Mouse (Mus musculus) embryo, embryonic 11.5 days (tissue): ENCODE measurements around the gene Slc35e3.
"Not testable (repeated sequence)": the region's sequence is repeated elsewhere in the genome, so short reads cannot be mapped to it uniquely, and the experiment has no call there.

ENCODE experiments used
- DNase-seq: peaks from one replicate; pipeline ENCODE4 v3.0.0-alpha.2; 2012; ENCODE audit warnings: low read depth, low spot score

Gene Slc35e3

DNA sequence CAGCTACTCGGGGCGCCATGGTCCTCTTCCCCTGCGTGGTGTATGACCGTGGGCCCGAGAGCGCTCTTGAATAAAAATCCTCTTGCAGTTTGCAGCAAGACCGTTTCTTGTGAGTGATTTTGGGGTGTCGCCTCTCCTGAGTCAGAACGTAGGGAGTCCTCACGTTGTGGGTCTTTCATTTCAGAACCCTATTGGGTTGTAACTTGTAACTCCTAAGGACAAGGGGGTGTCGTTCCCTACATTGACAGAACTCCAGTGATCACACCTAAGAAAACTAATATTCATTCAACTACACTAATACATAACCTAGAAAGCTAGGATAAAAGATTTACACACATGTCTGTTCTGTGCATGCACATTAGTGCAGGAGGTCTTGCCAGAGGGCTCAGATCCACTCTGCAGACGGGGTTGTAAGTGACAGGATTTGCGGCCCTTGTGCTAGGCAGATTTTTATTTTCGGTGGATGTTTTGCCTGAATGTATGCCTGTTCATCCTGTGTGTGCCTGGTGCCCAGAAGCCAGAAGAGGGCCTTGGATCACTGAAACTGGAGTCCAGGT lies 3.7 kb upstream of the Slc35e3 start:
- no peak for DNase-seq

DNA sequence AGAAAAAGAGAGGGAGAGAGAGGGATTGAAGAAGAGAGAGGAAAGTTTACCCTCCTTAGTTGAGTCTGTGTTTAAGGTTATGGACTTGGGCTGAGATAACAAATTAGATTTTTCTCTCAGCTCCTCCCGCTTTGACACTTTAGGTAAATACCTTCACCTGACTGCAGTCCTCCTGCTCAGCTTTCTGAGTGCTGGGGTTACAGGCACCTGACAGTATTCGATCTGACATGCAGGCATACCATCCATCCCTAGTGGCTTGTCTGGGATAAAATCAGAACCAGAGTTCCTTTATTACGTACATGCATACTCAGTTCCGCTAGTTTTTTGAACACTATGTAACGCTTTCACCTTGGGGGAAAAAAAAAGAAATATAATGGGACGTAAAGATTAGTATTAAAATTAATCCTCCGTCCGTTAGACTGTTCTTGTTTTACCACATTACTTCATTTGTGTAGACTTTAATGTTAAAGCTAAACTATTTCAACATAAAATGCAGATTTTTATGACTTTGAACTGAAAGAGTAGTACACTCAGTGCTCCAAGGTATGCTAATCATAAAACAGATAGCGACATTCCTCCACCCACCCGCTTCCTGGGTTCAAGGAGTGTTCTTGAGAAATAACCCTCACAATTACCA lies 3.0 kb upstream of the Slc35e3 start:
- no peak for DNase-seq

DNA sequence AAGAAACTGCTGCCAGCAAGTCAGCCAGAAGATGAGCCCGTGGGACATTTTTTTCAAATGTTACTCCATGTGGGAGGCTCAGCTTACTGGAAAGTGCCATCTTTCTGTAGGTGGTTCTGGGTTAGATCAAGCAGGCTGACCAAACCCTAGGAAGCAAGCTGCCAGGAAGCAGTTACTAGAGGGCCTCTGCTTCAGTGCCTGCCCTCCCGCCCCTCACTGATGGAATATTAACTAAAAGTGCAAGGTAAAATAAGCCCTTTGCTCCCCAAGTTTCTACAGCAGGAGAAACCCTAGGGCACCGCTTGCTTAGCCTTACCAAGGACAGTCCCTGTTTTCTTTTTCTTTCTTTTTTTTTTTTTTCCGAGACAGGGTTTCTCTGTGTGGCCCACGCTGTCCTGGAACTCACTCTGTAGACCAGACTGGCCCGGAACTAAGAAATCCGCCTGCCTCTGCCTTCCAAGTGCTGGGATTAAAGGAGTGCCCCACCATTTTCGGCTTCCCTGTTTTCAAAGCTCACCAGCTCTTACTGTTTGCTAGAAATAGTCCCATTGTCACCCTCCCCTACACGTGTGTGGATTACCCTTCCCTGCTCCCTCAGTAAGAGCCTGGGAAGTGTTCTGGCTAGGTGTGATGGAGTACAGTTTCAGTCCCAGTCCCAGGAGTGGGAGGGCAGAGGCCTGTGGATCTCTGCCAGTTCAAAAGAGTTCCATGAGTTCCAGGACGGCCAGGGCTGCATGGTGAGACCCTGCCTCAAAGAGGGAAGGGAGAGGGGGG lies 2.3 kb upstream of the Slc35e3 start:
- no peak for DNase-seq

DNA sequence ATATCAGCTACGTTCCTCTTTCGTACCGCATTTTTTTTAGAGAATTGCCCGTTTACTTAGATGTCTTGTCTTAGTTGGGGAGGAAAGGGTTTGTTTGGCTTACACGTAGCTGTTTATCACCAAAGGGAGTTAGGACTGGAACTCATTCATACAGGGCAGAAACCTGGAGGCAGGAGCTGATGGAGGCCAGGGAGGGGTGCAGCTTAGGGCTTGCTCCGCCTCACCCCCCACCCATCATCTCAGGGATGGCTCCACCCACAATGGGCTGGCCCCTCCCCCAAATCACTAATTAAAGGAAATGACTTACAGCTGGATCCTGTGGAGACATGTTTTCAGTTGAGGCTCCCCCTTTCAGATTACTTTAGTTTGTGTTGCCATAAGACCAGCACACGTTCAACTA lies 1.5 kb upstream of the Slc35e3 start:
- no peak for DNase-seq

DNA sequence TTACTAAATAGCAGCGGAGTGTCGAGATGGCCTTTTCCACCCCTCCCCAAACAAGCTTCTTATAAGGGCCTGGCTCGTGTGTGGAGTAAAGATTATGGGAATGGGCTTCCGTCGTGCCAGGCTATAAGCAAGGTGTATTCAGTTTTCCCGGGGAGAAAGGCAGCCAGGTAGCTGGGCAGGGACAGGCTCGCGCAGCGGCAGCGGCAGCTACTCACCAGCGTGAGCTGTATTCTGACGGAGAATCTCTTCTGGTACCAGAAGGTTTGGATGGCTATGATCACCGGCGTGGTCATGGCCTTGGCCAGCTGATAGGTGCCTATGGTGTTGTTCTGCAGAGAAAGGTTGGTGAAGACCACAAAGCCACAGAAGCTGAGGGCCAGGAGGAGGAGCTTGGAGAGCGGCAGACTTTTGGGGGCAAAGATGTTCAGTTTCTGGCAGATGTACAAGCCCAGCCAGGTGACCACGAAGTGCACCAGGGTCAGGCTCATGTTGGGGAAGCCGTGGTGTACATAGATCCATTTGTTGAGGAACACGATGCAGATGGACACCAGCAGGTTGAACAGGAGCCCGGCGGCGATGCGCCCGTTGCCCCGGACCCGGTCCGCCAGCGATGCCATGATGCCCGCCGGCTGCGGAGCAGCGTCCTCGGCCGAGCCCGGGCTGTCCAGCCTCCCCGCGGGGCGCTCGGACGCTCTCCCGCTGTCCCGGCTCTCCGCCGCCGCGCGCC lies 432 bp downstream of the Slc35e3 start:
- not testable (repeated sequence) for DNase-seq

DNA sequence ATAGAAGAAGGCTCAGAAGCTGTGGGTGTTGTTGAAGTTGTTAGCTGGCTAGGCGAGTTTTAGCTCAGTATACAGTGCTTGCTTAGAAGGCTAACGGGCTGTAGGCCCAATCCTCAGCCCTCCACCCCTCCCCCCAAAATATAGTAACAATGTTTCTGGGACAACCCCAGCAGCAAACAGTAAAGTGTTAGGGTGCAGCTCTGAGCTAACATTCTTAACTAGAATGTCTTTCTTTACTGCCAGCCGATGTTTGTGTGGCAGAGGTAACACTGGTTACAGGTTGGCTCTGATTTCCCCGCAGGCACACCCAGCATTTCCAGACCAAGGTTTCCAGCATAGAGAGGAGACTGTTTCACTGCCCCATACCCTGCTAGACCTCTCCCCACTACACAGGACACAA lies 2.2 kb downstream of the Slc35e3 start:
- no peak for DNase-seq

DNA sequence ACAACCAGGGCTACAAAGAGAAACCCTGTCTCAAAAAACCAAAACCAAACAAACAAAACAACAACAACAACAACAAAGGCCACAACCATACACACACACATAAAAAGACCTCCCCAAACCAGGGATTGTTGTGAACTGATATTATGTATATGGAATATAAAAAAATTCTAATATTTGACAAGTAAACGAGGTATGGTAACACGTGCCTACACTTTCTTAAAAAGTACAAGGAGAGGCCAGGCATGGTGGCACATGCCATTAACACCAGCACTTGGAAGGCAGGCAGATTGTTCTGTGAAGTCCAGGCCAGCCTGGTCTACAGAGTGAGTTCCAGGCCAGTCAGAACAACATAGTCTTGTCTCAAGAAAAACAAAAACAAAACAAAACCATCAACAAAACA lies 3.0 kb downstream of the Slc35e3 start:
- no peak for DNase-seq

DNA sequence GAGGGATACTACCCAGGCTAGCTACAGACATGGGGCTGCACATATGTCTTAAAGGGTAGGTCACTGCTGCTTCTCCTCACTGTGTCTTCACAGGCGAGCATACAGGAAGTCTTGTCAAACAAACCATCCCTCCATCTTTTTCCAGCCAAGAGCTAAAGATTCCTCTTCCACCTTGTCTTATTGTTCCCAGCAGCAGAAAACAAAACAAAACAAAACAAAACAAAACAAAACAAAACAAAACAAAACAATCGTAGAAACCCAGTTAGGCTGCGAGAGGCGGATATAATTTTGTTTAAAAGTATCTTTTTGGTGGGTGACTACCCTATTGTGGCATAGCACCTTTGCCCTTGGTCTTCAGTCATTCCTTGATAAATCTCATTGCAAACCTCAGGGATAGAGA lies 3.5 kb downstream of the Slc35e3 start:
- DNase-seq, result no peak

DNA sequence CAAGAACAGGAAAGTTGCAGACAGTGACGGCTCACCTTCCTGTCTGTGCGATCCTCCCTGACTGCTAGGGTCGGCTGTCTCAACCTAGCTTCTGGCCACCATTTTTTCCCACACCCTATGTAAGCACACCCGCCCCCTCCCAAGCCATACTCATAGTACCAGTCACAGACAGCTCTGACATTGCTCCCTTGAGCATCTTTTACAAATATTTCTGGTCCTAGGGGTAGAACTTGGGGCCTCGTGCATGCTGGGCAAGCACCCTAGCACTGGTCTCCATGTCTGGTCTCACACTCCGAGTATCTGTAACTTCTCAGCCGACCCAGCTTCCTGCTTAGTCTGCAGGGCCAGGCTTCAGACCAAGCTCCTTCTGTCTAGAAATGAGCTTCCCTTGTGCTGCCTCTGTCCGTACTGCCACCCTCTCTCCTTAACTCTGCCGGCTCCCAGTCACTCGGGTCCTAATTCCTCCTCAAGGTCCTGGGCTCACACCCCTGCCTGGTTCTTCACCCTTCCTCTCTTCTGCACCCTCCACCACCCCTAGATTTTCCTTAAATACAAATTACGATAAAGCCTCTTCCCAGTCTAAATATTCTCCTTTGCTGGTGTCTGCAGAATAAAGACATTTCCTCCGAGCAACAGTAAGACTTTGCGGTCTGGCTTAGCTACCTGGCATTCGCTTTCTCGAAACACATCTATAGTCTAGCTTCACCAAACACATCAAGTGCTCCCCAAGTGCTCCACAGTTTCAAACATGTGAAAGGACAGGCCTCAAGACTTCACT lies 4.3 kb downstream of the Slc35e3 start:
- DNase-seq, result no peak

DNA sequence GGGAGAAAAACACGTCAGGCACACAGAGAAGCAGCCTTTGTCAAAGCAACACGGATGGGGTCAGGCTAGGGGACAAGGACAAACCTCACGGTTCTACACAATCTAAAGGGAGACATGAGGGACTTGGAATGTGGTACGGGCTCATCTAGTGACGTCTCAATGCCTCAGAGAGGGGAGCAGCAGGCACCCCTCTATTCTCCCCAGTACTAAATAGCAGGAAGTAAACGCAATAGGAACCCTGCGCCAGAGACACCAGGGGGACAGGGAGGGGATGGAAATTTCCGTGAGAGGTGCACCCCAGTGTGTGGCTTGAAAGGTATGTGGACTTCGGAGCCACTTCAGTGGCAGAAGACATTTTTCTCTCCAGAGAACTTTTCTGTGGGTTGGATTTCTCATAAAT lies 5.2 kb downstream of the Slc35e3 start:
- no peak for DNase-seq

DNA sequence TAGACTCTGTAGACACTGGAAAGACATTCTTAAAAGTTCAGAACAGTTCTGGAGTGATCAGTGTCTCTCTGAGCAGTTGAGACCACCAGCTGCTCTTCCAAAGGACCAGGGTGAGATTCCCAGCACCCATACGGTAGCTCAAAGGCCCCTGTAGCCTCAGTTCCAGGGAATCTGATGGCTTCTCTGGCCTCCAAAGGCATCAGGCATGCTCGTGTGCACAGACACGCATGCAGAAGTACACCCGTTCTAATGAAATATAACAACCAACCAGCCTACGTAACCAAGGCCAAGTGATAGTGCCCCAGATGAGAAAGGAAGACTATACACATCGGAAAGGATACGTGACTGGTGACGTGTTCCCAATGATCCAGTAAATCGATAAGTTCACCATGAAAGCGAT lies 6.0 kb downstream of the Slc35e3 start:
- DNase-seq, result no peak

DNA sequence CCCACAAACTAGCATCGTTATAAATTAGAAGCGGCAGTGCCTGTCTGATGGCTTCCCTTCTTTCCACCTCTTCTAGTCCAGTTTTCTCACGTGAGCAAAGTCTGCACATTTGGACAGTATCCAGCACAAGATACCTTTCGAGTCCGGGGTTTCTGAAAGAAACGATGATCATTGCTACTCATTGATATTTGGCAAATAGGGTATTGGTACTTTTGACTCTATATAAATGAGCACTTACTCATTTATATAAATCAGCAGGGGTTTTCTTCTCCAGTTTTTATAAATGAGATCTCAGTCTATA lies 6.6 kb downstream of the Slc35e3 start:
- DNase-seq, result no peak

DNA sequence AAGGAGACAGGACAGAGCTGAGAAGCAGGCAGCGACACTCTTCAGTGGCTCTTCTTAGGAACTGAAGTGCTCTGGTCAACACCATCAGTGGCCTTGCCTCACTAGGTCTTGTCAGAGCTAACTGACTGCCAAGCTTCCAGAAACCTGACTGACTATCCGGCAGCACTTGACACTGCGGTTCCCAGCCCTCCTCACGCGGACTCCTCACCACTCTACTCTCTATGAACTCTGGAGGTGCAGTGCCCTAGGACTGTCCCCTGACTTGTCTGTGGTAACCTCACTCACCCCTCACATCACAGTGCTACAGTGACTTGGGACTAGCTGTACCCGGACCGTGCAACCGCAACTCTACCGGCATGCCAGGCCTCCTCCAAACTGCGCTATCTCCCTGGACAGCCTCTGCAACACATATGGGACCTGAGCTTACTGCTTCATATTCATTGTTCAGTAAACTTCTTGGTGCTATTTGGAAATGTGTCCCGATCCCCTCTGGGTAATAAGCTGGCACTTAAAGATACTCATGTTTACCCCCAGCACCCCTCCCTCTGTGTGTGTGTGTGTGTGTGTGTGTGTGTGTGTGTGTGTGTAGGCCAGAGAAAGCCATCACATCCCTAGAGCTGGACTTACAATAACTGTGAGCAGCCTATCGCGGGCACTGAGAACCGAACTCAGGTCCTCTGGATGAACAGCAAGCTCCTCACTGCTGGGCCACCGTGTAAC lies 7.1 kb downstream of the Slc35e3 start:
- DNase-seq, result no peak

DNA sequence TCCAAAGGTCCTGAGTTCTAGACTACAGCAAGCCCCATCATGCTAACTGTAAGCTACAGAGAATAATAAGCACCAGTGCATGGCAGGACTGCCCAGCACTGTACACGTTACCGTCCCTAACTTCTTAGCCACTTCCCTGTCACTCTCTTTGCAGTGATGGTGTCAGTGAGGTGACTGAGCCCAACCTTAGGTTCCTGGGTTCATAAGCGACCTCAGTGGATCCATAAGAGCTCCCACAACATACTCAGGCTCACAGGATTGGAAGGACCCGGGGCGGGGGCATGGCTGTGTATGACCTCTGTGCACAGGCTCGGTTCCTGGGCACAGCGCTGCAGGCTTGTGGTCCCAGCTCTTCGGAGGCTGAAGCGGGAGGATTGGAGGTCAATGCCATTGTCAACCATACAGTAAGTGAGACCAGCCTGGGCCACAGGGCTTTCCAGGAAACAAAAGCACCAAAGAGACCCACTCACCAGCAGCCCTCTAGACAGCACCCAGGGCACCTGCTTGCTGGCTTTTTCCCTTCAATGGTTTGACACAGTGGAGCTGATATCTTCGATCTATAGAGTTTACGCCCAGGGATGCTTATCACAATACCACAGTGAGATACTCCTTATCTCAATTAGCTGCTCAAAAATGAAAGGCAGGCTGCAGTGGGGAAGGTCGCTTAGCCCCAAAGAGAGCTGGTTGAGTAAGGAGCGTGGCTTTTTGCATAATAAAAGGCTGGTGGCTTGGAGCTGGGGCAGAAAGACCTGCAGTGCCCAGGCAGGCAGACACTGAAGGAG lies 7.8 kb downstream of the Slc35e3 start:
- no peak for DNase-seq

DNA sequence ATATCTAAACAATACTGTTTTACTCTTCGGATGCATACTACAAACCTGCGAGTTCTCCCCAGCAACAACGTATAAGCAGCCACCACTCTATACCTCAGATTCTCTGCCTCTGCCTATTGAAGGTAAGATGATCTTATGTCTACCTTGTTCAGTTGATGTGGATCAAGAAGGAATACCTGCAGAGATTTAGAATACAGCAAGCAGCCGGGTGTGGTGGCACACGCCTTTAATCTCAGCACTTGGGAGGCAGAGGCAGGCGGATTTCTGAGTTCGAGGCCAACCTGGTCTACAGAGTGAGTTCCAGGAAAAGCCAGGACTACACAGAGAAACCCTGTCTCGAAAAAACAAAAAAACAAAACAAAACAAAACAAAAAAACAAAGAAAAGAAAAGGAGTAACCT lies 8.7 kb downstream of the Slc35e3 start:
- not testable (repeated sequence) for DNase-seq

DNA sequence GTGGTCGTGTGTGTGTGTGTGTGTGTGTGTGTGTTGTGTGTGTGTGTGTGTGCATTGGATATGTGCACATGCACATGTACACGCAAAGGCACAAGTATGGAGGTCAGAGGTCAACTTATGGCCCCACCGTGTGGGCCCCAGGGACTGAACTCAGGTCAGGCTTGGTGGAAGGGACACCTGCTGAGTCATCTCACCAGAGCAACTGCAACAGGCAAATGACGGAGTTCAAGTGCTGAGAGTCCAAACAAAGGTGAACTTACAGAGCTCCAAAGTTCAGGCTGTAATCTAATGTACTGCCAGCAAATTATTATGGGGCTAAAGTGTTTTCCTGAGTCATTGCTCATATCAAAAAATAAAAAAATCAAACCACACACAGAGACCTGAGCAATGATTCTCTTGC lies 9.1 kb downstream of the Slc35e3 start:
- no peak for DNase-seq

DNA sequence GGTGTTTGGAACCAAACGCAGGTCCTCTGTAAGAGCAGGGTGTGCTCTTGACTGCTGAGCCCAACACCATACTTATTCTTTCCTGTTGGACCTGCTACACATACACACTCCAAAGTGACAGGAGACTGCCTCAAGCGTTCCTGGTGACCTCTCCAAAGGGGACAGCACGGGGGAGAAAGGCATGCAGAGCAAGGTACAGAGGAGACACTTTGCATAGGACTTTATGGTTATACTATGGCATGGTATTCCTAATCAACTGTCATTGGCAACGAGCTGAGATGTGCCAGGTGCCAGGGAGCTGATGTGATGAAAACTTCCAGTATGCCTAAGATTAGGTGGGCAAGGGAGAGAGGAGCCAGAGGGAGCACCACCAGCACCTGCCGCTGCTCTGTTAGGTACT lies 9.6 kb downstream of the Slc35e3 start:
- DNase-seq, result no peak

DNA sequence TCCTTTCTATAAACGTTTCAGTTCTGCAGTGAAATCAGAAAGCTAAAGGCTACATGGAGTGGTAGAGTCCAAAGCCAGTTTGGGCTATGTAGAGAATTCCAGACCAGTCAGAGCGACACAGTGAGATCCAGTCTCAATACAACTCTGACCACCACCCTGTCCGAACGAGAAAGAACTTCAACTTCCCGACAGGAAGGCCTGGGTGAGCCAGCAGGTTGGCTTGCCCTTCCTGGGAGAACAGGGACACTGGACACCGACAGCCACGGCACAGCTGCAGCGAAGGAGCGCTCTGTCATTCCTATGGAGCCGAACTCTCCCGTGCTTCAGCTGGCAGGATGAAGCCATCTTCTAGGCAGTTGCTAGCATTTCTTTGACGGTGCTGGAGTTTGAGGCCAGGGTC lies 10.8 kb downstream of the Slc35e3 start:
- DNase-seq, result not testable (repeated sequence)

DNA sequence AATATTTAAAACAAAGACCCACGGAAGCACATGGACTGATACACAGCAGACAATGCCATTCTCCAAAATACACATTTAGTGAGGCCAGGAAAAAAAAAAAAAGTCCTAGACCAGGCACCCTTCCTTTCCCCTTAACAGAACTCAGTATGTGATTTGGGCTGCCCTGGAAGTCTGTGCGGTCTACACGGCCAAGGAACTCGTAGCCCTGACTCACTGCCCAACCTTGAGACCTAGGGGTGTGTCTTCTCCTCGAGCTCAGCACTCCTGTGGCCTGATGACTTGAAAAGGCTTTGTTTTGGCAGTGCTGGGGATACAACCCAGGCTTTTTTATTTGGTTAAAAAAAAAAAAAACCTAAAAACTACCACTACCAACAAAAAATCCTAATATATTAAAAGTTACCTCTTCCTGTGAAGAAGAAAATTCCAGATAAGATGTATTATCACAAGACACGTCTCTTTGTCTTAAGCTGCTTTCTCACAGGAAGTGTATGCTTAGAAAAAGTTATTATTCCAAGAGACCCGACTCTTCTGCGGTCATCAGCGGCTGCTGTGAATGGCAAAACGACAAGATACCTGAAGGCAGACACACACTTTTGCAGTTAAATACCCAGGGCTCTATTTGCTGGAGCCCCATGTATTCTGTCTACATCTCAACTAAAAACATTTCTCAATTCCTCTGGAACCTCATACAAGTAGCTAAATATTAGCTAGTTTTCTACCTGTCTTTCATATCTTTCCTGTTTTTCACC lies 11.9 kb downstream of the Slc35e3 start:
- DNase-seq, result not testable (repeated sequence)

DNA sequence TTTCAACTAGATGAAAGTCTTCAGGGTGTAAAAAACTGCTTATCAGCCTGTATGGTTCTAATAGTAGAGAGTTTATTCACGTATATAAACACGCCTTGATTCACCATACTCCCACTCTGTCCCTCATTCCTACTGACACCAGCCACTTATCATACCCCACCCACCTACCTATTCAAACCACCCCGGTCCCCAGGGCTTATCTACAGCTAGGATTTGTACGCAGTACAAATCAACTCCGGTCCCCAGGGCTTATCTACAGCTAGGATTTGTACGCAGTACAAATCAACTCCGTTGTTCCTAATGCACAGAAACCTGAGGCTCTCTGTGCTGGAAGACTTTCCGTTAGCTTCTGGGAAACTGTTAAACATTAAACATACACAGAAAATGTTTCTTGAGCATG lies 12.5 kb downstream of the Slc35e3 start:
- DNase-seq, result not testable (repeated sequence)
